Mouse (Mus musculus): ENCODE measurements at regions not wholly inside any gene's neighbourhood (a gene's known extent, or its start where the extent isn't known, plus 50 kb on each side); places are given as distances from the start of the nearest gene placed in this dataset.
A peak's percentile ranks its signal among the peaks of the same experiment; 100 is the strongest.
"Not testable (repeated sequence)": the region's sequence is repeated elsewhere in the genome, so short reads cannot be mapped to it uniquely, and the experiment has no call there.

DNA sequence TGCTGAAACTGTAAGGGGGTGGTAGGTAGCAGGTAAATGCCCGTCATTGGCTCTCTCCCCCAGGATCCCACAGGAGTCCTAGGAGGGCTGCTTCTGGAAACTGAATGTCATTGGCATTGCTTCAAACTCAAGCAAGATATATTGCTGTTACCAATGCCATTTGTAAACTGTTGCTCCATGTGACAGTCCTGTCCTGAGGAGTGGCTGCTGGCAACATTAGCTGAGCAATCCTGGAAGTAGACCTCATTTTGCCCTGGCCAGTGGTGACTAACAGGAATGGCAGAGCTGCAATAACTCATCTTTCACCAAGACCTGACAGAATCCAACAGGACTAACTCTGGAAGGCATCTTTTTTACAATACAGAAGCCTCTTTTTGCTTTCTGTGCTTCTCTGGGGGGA lies 143.2 kb downstream of the Gm815 start:
- DNase-seq, result no peak

DNA sequence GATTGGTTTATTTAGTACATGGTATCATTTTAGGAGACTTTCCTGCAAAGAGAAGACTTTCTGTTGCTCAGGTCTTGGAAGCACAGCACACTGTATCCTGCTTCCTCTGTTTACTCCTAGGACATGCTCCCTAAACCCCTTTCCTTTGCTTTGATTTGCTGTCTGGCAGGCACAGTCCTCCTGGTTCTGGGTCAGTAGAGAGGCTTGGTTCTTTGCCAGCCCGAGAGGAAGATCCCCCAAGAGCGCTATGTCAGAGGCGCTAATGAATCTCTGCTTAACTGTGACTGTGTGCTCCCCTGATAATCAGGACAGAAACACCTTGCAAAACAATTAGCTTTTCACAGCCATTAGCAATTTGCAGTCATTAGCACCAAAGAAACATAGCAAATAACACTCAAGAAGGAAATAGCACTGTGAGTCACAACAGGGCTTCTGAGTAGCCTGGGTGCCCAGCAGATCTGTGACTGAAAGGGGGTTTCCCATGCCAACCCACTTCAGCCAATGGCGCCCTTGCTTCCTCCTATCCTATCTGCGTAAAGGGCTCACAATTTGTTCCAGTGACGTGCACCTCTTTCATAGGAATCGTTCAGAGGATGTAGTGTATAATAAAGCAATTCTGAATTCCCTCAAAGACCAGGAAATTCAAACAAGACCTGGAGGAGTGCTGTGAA lies 145.5 kb downstream of the Gm815 start:
- no peak for DNase-seq

DNA sequence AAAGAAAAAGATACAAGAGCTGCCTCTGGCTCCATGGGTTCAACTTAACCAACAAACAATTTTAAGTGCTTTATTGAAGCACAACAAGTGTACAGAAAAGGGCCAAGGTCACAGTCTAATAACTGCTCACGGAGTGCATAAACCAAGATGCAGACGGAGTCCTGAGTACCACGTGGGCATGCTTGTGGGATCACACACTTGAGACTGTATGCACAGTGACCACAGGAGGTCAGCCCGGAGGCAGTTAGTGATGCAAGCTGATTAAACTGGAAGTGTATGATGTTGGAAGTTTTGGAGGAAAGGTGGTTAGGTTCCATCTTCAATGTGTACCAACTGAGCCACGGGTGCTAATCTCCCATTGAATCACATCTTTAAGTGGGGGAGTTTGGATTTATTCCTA lies 146.9 kb downstream of the Gm815 start:
- no peak for DNase-seq

DNA sequence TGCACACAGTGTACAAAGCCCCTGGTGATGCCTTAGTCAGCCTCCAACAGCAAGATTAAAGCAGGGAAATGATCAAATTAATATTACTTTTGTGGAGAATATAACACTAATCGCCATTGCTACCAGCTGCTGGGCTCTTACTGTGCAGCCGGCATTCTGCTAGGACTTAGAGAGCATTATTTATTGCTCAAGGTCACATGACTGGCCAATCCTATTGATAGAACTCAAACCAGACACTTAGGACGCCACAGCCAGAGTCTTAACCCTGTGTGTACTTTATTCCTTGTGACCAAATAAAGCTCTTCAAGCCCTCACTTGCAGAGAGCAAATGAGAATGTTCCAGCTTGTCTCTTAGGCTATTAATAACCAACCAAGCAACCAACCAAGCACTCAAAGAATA lies 152.6 kb downstream of the Gm815 start:
- no peak for DNase-seq

DNA sequence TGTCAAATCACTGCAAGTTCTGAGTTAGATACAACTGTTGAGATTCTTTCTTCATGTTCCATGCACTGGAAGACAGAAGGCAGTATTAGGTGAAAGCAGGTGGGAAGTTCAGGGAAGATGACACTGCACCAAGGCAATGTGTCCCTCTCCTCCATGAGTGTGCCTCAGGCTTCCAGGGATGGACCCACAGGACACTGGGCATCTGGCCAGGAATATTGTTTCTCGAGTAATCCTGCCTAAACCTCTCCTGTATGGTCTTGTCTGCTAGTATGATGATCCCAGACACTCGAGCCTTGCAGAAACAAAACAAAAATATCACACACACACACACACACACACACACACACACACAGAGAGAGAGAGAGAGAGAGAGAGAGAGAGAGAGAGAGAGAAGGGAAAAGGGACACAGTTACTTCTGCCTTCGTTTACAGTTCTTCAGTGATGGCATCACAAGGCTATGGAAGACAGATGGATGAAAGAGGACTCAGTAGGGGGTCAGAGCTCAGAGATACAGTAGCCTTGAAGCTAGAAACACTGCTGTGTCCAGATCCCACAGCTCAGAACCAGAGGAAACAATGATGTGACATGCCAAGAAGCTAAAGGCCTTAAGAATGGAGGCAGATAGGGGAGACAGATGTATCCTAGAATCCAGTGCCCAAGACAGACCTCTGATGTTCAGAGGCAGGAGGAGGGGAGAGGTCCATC lies 154.8 kb downstream of the Gm815 start:
- DNase-seq, result peak; percentile 24

DNA sequence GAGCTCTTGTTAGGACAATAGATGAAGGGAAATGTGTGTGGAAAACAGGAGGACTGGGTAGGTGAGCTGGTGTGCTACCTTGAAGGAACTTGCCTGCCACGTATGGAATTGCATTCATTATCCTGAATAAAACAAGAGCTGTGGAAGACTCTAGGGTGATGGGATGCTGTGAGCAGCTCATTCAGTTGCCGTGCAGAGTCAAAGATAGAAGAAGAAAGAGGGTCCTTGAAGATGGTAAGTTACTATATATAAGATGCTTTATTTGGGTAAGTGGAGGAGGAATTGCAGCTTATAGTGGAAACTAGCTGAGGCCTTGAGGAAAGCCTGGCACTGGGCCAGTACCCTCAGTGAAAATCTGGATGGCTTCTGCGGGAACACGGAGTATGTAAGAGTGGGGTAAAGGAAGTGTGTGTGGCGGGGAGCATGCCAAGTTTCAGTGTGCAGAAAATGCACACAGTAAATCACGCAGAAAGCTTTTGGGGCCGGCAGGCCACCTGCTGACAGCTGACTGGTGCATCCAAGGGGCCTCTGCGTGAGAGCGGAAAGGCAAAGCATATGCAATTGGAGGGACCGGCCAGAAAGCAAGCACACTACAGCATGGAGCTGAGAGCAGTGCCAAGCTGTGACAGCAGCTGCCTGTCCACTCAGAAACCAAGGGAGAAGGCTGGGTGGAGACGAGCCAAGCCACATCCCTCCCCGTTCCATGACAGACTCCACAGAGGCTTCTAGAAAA lies 149.7 kb upstream of the Vldlr start:
- DNase-seq, result peak; percentile 72

DNA sequence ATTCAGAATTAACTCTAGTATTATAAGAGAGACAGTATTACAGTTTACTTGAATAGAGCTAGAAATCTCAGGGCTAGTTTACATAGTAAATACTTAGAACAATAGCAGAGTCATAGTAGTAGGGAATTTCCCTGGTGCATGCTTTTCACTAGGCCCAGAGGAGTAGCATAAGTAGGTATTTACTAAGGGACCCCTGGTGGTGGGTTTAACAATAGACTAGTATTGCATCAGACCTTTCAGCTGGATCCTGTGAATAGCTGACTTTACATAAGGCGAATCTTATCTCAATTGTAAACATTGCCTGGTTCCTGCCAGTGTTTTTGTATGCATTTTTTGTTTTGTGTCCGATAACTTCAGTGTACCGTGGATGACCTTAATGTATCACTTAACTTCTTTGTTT lies 143.0 kb upstream of the Vldlr start:
- DNase-seq, result no peak

DNA sequence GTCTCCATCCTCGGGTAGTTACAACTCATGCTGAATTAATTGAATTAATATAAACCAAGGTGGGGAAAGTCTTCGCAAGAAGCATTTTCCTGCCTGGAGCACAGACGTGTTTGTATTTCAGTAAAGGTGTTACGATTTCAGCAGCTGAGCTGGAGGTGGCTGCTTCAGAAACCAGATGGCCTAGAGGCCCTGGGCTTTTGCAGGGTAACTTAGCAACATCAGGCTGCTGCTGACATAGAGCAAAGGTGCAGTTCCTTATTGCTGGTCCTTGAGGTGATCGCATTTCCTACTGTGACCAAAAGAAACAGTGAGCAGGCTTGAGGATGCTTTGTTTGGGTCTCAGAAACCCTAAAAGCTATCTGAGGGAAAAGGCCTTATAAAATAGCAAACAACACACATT lies 141.3 kb upstream of the Vldlr start:
- DNase-seq, result no peak

DNA sequence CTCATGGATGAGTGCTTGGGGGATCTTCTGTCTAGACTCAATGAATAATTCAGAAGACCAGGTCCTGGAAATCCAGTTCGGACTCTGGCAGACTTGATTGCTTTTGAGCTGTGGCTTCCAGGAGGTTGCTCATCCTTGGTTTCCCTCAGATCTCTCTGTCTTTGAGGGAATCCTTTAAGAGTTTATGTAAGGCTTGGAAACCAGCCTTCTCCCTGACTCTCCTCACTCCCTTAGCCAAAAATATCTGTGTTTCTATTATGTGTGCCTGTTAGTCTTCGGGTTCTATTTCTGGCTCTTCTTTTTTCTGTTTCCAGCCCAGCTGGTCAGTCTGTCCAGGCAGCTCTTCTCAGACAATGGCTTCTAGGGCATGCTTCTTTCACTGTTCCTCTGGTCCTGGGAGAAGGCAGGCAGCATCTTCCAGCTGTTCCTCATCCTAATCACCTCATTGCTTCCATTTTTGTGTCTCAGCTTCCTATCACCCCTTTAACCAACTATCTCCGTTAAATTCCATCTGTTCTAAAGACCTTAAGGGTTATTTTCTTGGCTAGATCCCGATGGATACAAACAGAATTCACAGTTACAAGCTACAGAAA lies 139.3 kb upstream of the Vldlr start:
- DNase-seq, result no peak

DNA sequence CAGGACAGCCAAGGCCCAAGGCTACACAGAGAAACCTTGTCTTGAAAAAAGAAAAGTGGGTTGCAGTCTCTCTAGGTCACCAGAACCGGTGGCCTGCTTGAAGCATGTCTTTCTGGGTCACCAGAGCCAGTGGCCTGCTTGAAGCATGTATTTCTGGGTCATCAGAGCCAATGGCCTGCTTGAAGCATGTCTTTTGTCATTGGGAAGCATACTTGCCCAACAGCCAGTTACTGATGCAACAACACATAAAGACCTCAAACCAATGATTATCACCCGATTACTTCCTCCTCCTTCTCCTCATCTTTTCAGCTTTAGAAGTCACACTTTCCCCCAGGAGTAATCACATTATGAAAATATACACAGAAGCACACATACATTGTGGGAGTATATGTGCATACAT lies 128.9 kb upstream of the Vldlr start:
- DNase-seq, result no peak

DNA sequence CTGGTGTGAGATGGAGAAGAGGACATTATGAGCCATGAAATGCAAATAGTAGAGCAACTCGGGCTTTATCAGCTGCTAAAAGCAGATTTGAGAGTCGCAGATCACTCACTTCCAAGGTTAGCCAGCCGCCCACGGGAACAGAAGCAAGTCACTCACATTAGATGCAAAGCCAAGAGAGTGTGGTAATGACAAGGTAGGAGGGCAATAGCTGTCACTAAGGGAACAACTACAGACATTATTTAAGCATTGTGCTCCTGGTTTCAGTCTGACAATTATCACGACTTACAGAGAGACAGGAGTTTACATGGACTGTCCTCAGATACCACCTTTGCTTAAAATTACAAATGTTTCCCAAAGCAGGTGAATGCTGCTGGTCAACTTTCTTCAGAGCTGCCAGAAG lies 128.5 kb upstream of the Vldlr start:
- no peak for DNase-seq

DNA sequence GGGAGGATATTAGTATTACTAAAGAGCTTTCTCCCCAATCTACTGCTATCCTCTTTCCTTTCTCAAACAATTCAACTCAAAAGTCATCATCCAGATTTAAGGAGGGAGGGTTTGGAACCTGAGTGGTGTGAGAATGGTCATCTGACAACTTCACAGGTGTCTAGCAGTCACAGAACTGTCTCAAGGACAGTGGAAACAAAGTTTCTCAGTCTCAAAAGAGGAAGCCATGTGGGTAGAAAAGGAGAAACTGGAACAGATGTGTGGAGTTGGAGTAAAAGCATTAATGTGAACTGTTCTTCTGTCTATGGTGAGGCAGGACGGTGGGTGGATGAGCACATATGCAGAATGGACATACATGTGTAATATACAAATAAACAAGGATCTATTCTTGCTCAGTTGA lies 127.2 kb upstream of the Vldlr start:
- DNase-seq, result no peak

DNA sequence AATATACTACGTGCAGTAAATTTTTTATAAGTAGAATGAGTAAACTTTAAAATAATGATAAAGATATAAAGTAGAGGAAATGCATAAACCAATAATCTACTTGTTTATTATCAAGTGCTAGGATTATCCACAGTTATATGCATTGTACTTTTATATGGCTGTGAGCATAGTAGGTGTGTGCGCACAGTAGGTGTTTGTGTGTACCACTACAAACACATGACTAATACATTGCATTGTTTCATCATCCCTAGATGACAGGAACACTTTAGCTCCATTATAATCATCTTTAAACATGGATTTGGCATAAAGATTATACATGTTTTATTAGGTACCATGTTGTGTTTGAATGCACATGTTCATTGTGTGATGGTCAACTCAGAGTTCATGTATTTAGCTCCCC lies 124.7 kb upstream of the Vldlr start:
- DNase-seq, result no peak

DNA sequence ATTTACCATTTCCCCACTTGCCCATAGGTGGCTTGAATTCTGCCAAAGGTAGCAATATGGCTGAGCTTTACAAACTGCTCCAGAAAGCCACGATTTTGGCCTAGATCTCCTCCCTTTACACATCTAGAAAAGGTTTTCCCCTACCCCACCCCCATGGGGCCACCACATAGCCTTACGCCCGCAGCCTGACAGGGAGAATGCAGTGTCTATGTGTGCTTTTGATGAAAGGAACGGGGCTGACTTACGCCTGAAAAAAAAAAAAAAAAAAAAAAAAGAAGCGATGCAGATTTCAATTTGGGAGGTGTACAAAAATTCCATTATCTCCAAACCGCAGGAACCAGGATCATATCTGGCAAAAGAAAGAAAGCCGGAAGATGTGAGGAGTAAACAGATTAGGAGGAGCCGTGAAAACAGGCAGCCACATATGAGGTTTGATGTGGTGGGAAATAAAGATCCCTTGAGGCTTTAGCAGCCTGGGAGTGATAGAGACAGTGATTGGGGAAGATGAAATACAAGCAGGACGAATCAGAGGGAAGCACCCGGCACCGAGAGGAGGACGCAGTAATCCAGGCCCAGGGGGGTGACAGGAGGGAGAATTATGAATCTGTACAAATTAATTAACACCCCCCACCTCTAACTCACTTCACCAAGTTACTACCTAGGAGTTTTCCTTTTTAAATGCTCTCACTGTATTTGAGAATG lies 121.4 kb upstream of the Vldlr start:
- DNase-seq, result no peak

DNA sequence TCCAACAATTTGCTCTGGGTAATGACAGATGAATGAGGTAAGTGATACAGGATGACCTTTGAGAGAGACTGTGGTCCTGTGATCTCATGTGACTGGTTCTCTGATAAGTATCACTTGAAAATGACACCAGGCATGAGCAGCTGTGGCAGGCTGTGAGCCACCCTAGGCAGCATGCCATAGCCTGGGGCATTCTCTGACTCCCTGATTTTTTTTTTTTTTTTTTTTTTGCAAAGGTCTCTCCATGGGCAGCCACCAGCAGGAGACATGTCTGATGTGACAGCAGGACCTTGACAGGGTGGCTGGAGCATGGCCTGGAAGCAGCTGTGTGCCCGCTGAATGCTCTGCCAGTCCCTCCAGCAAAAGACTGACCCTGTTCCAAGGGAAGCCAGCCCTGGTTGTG lies 116.4 kb upstream of the Vldlr start:
- no peak for DNase-seq

DNA sequence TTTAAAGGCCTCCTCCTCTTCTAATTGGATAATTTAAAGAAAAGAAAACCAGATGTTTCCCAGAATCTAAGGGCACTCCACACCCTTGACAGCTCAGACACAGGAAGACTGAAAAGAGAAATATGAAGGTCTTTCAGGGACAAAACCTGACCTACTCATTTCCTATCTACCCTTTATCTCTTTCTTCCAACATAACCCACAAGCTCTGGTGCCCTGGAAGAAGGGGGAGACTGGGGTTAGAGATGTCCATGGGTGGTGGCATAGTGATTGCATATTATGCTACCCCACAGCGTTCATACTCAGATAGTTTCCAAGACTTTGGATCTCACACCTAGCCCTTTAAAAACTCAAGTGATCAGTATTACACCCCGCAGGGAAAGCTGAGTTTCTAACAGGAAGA lies 105.8 kb upstream of the Vldlr start:
- DNase-seq, result no peak

DNA sequence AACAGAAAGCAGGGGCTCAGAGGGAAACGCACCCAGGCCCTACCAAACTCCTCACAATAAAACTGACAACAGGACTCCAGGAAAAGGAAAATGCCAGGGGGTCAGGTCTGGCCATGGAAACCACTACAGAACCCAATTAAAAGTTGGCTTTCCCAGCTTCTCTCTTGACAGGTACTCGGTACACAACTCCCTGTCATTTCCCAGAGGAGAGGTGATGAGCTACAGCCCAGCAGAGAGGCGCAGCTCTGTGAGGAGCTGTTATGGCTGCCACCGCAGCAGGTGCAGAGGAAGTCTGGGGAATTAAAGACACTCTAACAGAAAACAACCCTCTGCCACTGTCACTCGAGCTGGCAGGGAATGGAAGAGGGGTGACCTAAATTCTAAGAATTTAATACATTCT lies 95.4 kb upstream of the Vldlr start:
- no peak for DNase-seq

DNA sequence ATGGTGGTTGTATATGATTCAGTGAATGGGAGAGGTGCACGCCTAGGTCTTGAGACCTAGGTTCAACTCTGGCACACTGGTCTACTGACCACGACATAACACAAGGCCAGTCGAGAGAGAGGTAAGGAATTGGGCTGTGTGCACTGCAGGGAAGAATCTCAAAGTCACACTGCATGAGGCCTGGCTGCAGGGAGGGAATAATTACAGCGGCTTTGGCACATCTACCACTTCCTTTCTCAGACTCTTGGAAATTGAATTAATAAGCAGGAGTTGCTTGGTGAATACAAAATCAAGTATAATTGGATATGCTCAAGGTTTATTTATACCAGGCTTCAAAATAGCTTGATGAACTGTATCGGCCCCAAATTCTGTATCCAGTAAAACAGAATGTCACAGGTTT lies 93.9 kb upstream of the Vldlr start:
- DNase-seq, result no peak

DNA sequence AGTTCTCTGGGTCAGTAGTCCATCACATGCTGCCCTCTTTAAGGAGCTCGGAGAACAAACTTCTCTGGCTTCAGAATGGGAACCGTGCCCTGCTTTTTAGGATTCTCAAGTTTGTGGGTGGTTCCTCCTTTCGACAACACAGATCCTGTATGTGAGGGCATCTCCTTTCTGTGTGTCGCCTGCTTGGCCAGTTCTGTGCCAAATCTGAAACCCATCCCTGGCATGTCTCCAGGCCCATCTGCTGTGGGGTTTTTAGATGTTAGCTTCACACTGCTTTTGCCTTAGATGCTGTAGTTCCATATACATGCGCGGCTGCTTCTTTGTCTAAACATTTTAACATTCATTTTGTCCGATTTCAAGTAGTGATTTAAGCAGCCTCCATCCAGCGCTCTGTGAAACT lies 93.0 kb upstream of the Vldlr start:
- peak; percentile 75 for DNase-seq

DNA sequence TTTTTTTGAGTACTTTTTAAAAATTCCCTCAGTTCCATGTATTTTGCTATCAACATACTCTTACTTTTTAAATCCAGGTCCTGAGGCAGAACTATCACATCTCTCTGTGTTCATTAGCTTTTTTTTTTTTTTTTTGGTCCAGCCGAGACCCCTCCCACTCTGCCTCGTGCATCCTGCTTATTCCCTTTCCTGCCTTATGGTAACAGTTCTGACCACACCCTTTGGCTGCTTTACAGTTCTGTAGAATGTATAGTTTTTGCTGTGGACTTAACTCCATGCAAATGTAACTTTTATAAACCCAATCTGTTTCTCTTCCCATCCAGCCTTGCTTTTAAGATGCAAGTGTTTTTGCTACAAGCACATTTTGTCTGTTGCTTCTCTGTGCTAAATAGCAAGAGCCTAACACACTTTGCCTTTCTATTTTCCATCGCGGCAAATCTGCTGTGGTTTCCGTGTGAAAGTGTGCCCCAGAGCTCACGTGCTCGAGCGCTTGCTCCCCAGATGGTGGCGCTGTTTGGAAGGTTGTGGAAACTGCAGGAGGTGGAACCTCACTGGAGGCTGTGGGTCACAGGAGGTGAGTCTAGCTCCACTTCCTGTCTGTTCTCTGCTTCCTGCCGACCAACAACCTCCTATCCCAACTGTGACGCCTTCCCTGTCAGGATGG lies 92.3 kb upstream of the Vldlr start:
- DNase-seq, result peak; percentile 22

DNA sequence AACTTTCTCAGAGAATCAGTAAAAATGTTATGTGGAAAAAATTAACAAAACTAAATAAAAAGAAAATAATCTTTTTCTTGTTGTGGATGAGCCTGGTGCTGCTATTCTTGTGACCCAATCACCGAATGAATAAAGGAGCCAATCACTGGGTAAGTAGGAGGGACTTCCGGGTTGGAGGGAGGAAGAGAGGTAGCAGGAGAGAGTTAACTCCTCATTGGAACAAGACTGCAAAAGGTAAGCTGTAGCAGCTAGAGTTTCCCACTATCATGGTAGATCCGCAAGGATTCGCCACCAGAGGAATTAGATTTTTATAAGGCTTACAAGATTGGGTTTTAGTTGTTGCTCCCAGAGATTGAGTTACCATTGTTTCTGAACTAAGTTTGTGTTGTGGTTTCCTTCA lies 87.8 kb upstream of the Vldlr start:
- DNase-seq, result not testable (repeated sequence)

DNA sequence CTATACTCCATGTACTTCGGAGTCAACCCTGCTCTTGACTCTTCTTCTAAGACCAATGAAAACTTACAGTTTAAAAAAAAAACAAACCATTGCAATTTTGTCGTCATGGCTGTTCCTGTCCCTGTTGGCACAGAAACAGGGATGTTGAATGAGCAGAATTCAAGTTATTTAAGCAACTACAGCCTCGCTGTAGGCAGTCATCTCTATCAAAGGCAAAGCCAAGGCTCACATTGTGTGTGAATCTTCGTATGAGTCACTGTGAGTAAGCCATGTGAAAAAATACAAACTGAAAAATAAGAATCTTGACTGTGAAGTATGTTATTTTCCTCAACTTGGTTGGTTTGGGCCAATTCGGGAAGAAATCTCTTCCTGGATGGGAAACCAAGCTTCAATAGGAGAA lies 81.9 kb upstream of the Vldlr start:
- no peak for DNase-seq

DNA sequence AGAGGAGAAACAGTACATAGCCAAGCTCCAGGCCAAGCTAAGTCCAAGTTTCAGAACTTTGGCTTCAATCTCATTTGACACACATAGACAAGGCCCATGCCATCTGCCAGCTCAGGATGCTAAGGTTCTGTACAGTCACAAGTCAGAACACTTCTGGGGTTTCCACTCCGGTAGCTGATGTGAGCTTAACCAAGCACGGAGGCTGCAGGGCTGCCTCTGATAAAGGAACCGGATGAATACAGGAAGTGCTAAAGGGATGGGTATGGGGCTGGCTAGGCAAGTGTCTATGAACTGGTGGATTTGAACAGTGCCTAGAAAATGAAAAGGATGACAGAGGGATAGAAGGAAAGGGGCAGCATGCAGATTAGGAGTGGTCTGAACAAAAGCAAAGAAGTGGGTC lies 75.4 kb upstream of the Vldlr start:
- DNase-seq, result no peak

Measured in cerebellum, adult 11 months (tissue).